ENCODE assay signal across 8 mouse cellular contexts in genomic region chr17:35697759-35698500, GRCm38 (mm10). TPM values are rescaled to one million over a fixed set of nuclear protein-coding genes. Genes with fewer than 3 reads are reported as not detected.
DNase-seq lines count a peak whose midpoint lies in the region; ATAC-seq lines count a peak whose summit lies in the region.

No protein-coding gene starts in this region.

- peak overlapping the region; percentile 89 for H3K4me2 ChIP-seq in forebrain, embryonic 15.5 days (replicated peaks)
- peak overlapping the region; percentile 60 for H3K4me2 ChIP-seq in kidney, embryonic 15.5 days
- peak overlapping the region; percentile 17; the same call in 1 of the 2 replicates for H3K4me2 ChIP-seq in liver, embryonic 13.5 days
- peak overlapping the region; percentile 79 for H3K4me2 ChIP-seq in stomach, embryonic 14.5 days (replicated peaks; ENCODE audit: low read depth, low read length)

- DNase-seq in lung, postnatal 10 days, result peak; percentile 24
- DNase-seq in lung, adult 18-20 months, result no peak
- DNase-seq in cerebellum, adult 11-12 months, result peak; percentile 73
- DNase-seq in liver, embryonic 13.5 days, result no peak
- DNase-seq in gastrocnemius, postnatal 10 days, result no peak

- under 1% methylated on average over 16 of the region's 16 CpGs for WGBS in forebrain, embryonic 15.5 days
- 9% methylated on average over 16 of the region's 16 CpGs for WGBS in kidney, embryonic 15.5 days
- WGBS in liver, embryonic 13.5 days (ENCODE audit: insufficient replicate concordance), result 9% methylated on average over 16 of the region's 16 CpGs
- 3% methylated on average over 16 of the region's 16 CpGs for WGBS in stomach, embryonic 14.5 days

- H3K9ac ChIP-seq in forebrain, embryonic 15.5 days (replicated peaks), result peak overlapping the region; percentile 71
- peak overlapping the region; percentile 45 for H3K9ac ChIP-seq in kidney, embryonic 15.5 days
- no peak overlapping the region for H3K9ac ChIP-seq in liver, embryonic 13.5 days
- peak overlapping the region; percentile 61 for H3K9ac ChIP-seq in stomach, embryonic 14.5 days (replicated peaks; ENCODE audit: low read depth, low read length)

- peaks cover 14% of the 10 kb centered on the region for H3K36me3 ChIP-seq in forebrain, embryonic 15.5 days
- H3K36me3 ChIP-seq in kidney, embryonic 15.5 days, result peaks cover 25% of the 10 kb centered on the region
- no peaks in the 10 kb centered on the region for H3K36me3 ChIP-seq in liver, embryonic 13.5 days
- H3K36me3 ChIP-seq in stomach, embryonic 14.5 days (ENCODE audit: control insufficient read depth, insufficient read depth, low read length), result peaks cover 10% of the 10 kb centered on the region

- peak; percentile 54 for ATAC-seq in forebrain, embryonic 15.5 days (replicated peaks)
- ATAC-seq in kidney, embryonic 15.5 days (replicated peaks; ENCODE audit: low FRiP score), result no peak
- no peak for ATAC-seq in liver, embryonic 13.5 days (ENCODE audit: low read depth)
- ATAC-seq in stomach, embryonic 14.5 days (ENCODE audit: insufficient number of reproducible peaks, insufficient read depth, low FRiP score, low read depth), result peak; percentile 50

- H3K4me3 ChIP-seq in forebrain, embryonic 15.5 days, result peak overlapping the region; percentile 47
- peak overlapping the region; percentile 36 for H3K4me3 ChIP-seq in kidney, embryonic 15.5 days (replicated peaks)
- H3K4me3 ChIP-seq in liver, embryonic 13.5 days (replicated peaks), result no peak overlapping the region
- H3K4me3 ChIP-seq in stomach, embryonic 14.5 days (ENCODE audit: low read depth, low read length), result peak overlapping the region; percentile 33

- no peaks in the 10 kb centered on the region for H3K27me3 ChIP-seq in forebrain, embryonic 15.5 days
- H3K27me3 ChIP-seq in kidney, embryonic 15.5 days, result no peaks in the 10 kb centered on the region
- peaks cover 68% of the 10 kb centered on the region for H3K27me3 ChIP-seq in liver, embryonic 13.5 days
- H3K27me3 ChIP-seq in stomach, embryonic 14.5 days (ENCODE audit: control insufficient read depth, insufficient read depth, low read length), result no peaks in the 10 kb centered on the region

- H3K27ac ChIP-seq in forebrain, embryonic 15.5 days (replicated peaks), result peak overlapping the region; percentile 99
- H3K27ac ChIP-seq in kidney, embryonic 15.5 days, result peak overlapping the region; percentile 79
- no peak overlapping the region for H3K27ac ChIP-seq in liver, embryonic 13.5 days
- H3K27ac ChIP-seq in stomach, embryonic 14.5 days (ENCODE audit: low read length), result peak overlapping the region; percentile 90

- H3K9me3 ChIP-seq in forebrain, embryonic 15.5 days, result no peaks in the 10 kb centered on the region
- 0 out of 2 replicates have a peak, but pooled peaks cover 4% of the 10 kb centered on the region for H3K9me3 ChIP-seq in kidney, embryonic 15.5 days (replicated peaks)
- H3K9me3 ChIP-seq in liver, embryonic 13.5 days (replicated peaks), result 0 out of 2 replicates have a peak, but pooled peaks cover 3% of the 10 kb centered on the region
- no peaks in the 10 kb centered on the region for H3K9me3 ChIP-seq in stomach, embryonic 14.5 days (ENCODE audit: control insufficient read depth, low read depth, low read length)

- peaks cover 60% of the 10 kb centered on the region for H3K4me1 ChIP-seq in forebrain, embryonic 15.5 days
- peaks cover 55% of the 10 kb centered on the region for H3K4me1 ChIP-seq in kidney, embryonic 15.5 days
- peaks cover 15% of the 10 kb centered on the region for H3K4me1 ChIP-seq in liver, embryonic 13.5 days (replicated peaks)
- H3K4me1 ChIP-seq in stomach, embryonic 14.5 days (ENCODE audit: control insufficient read depth, insufficient read depth, low read length), result peaks cover 36% of the 10 kb centered on the region

RNA-seq across cellular contexts. Expression of gene Ddr1, which starts 6.5 kb away (rescaled TPM):
- polyA plus RNA-seq in forebrain, embryonic 15.5 days (2015; fragmentation: Nextera tagmentation; extraction: Ambion mirVana), result 127 TPM in 2 replicates
- 83.0 and 86.1 TPM in 2 replicates for polyA plus RNA-seq in kidney, embryonic 15.5 days (2015; fragmentation: Nextera tagmentation; extraction: Ambion mirVana)
- polyA plus RNA-seq in liver, embryonic 13.5 days (2015; fragmentation: Nextera tagmentation; extraction: Ambion mirVana), result 2.9 and 3.7 TPM in 2 replicates
- polyA plus RNA-seq in stomach, embryonic 14.5 days (2014; fragmentation: Nextera tagmentation; extraction: Ambion mirVana), result 50.4 and 50.6 TPM in 2 replicates
- total RNA-seq in gastrocnemius, postnatal 10 days (2021), result 10 to 100 TPM; 35.2 to 42.8 TPM

RNA-seq across cellular contexts. Expression of gene Gtf2h4, which starts 24.4 kb away (rescaled TPM):
- 36.1 and 37.8 TPM in 2 replicates for polyA plus RNA-seq in forebrain, embryonic 15.5 days (2015; fragmentation: Nextera tagmentation; extraction: Ambion mirVana)
- 48.5 and 49.9 TPM in 2 replicates for polyA plus RNA-seq in kidney, embryonic 15.5 days (2015; fragmentation: Nextera tagmentation; extraction: Ambion mirVana)
- 31.9 and 33.9 TPM in 2 replicates for polyA plus RNA-seq in liver, embryonic 13.5 days (2015; fragmentation: Nextera tagmentation; extraction: Ambion mirVana)
- 40.1 and 42.7 TPM in 2 replicates for polyA plus RNA-seq in stomach, embryonic 14.5 days (2014; fragmentation: Nextera tagmentation; extraction: Ambion mirVana)
- 10 to 100 TPM; 18.2 to 20.5 TPM for total RNA-seq in gastrocnemius, postnatal 10 days (2021)

RNA-seq across cellular contexts. Expression of gene Vars2, which starts 30.5 kb away (rescaled TPM):
- polyA plus RNA-seq in forebrain, embryonic 15.5 days (2015; fragmentation: Nextera tagmentation; extraction: Ambion mirVana), result 16.2 and 18.1 TPM in 2 replicates
- polyA plus RNA-seq in kidney, embryonic 15.5 days (2015; fragmentation: Nextera tagmentation; extraction: Ambion mirVana), result 15.9 and 18.8 TPM in 2 replicates
- polyA plus RNA-seq in liver, embryonic 13.5 days (2015; fragmentation: Nextera tagmentation; extraction: Ambion mirVana), result 7.7 TPM in 2 replicates
- polyA plus RNA-seq in stomach, embryonic 14.5 days (2014; fragmentation: Nextera tagmentation; extraction: Ambion mirVana), result 14.0 and 18.7 TPM in 2 replicates
- total RNA-seq in gastrocnemius, postnatal 10 days (2021), result 10 to 100 TPM; 17.0 to 24.0 TPM

RNA-seq across cellular contexts. Expression of gene Mucl3, which starts 54.4 kb away (rescaled TPM):
- polyA plus RNA-seq in forebrain, embryonic 15.5 days (2015; fragmentation: Nextera tagmentation; extraction: Ambion mirVana), result not detected in 2 replicates
- polyA plus RNA-seq in kidney, embryonic 15.5 days (2015; fragmentation: Nextera tagmentation; extraction: Ambion mirVana), result 0.26 TPM in 2 replicates
- 0.03 and 0.06 TPM in 2 replicates for polyA plus RNA-seq in liver, embryonic 13.5 days (2015; fragmentation: Nextera tagmentation; extraction: Ambion mirVana)
- polyA plus RNA-seq in stomach, embryonic 14.5 days (2014; fragmentation: Nextera tagmentation; extraction: Ambion mirVana), result 13.2 and 13.4 TPM in 2 replicates
- not detected for total RNA-seq in gastrocnemius, postnatal 10 days (2021)

Comparison
In these comparisons a context has a peak if more than half of its experiments do, and no peak if none do; other contexts are left out.
1. DNase-seq: peak in lung, postnatal 10 days (single experiment) and cerebellum, adult 11-12 months (single experiment); none in lung, adult 18-20 months (0 of 2), liver, embryonic 13.5 days (single experiment) and gastrocnemius, postnatal 10 days (single experiment).
2. ATAC-seq: peak in forebrain, embryonic 15.5 days (single experiment) and stomach, embryonic 14.5 days (single experiment); none in kidney, embryonic 15.5 days (single experiment) and liver, embryonic 13.5 days (single experiment).
3. H3K4me2 ChIP-seq: peak in every context shown above with its lines; median percentile 89 in forebrain, embryonic 15.5 days; 79 in stomach, embryonic 14.5 days; 60 in kidney, embryonic 15.5 days; 17 in liver, embryonic 13.5 days.
4. RNA of gene Ddr1, which starts 6.5 kb away (polyA plus RNA-seq): 127 TPM in forebrain, embryonic 15.5 days, 83.0 to 86.1 TPM in kidney, embryonic 15.5 days and 50.4 to 50.6 TPM in stomach, embryonic 14.5 days; 2.9 to 3.7 TPM in liver, embryonic 13.5 days; every median in the first group is over 10 times any median in the second.